Mouse (Mus musculus) G1E (cell line): ENCODE results near the gene Slc25a14. TPM values are rescaled to one million over a fixed set of nuclear protein-coding genes. Genes with fewer than 3 reads are reported as not detected.

Experiments
- ATAC-seq: 2 replicates; pipeline ENCODE4 v1.8.0; 2016; ENCODE audit warnings: mild to moderate bottlenecking; ENCODE audit not compliant: insufficient number of reproducible peaks, poor library complexity, low FRiP score, severe bottlenecking; ENCODE audit errors: extremely low read depth
- DNase-seq: peaks from one replicate; pipeline ENCODE4 v3.0.0; 2012; ENCODE audit warnings: low spot score
- H3K27me3 ChIP-seq: 2 replicates; pipeline ENCODE4 v1.6.1; 2012; ENCODE audit warnings: mild to moderate bottlenecking, low read length, inconsistent platforms; ENCODE audit not compliant: insufficient read depth
- H3K36me3 ChIP-seq: replicated peaks from 2 replicates; pipeline ENCODE3; 2012; ENCODE audit warnings: mild to moderate bottlenecking, inconsistent platforms
- H3K4me1 ChIP-seq: 2 replicates; pipeline ENCODE4 v1.6.1; 2012; ENCODE audit warnings: low read depth, low read length, inconsistent platforms, mixed read lengths; ENCODE audit not compliant: insufficient read depth
- H3K4me3 ChIP-seq: 2 replicates; pipeline ENCODE4 v1.5.1; 2012; ENCODE audit warnings: low read depth, mild to moderate bottlenecking, inconsistent platforms, low read length, moderate library complexity, mixed read lengths
- H3K9me3 ChIP-seq: replicated peaks from 2 replicates; pipeline ENCODE4 v1.6.1; 2012; ENCODE audit warnings: inconsistent platforms
- CTCF ChIP-seq: IDR thresholded peaks from 2 replicates; pipeline ENCODE4 v1.5.1; 2012; ENCODE audit warnings: low read depth, low read length, inconsistent platforms, mixed read lengths
- GATA1 ChIP-seq: IDR thresholded peaks from 2 replicates; pipeline ENCODE4 v1.6.1; 2012; ENCODE audit warnings: borderline replicate concordance, low read length, inconsistent platforms, mixed read lengths
- GATA2 ChIP-seq: IDR thresholded peaks from 2 replicates; pipeline ENCODE4 v1.6.1; 2012; ENCODE audit warnings: low read depth, low read length, inconsistent platforms, borderline replicate concordance
- POLR2AphosphoS5 ChIP-seq: IDR thresholded peaks from 2 replicates; pipeline ENCODE4 v1.6.1; 2012; ENCODE audit warnings: low read depth, low read length, inconsistent platforms; ENCODE audit not compliant: insufficient replicate concordance
- TAL1 ChIP-seq: conservative IDR thresholded peaks from 2 replicates; pipeline ENCODE4 v1.6.1; 2012; ENCODE audit warnings: low read depth, low read length, inconsistent platforms, mixed read lengths
- polyA plus RNA-seq: library from polyadenylated mRNA; stranded (reverse); fragments of >175 nt; gene quantifications from 2 replicates; pipeline ENCODE4 v1.2.3, GENCODE M21; 2012
- total RNA-seq, 2 experiments: library from RNA; stranded (forward) in 1 of 2; stranded (reverse) in 1 of 2; fragments of 200-1000 nt in 1 of 2; fragments of >200 nt in 1 of 2; fragmentation: Nextera tagmentation in 1 of 2; gene quantifications; 2 replicates each; pipeline ENCODE4 v1.2.3; 2014 to 2017

Gene Slc25a14
- total and polyA plus RNA-seq, 3 experiments, result 0.29 to 17.0 (median 5.1) TPM

GRCm38 (mm10) chrX:48669588-48669987, 46.4 kb downstream of the Slc25a14 start:
- Histone ChIP-seq H3K9me3 (no peaks in the 10 kb centered on the region), H3K36me3 (no peaks in the 10 kb centered on the region), H3K4me3 (no peak overlapping the region), H3K27me3 (no peaks in the 10 kb centered on the region), H3K4me1 (no peaks in the 10 kb centered on the region)
- no peak for ATAC-seq
- no peak for DNase-seq
- TF ChIP-seq CTCF, result no peak
- TF ChIP-seq GATA2, result no peak
- no peak for TF ChIP-seq GATA1
- TF ChIP-seq POLR2AphosphoS5, result no peak
- no peak for TF ChIP-seq TAL1

- no peak for ATAC-seq
- no peaks in the 10 kb centered on the region for H3K9me3 ChIP-seq
- no peak for DNase-seq
- H3K36me3 ChIP-seq, result no peaks in the 10 kb centered on the region
- H3K4me1 ChIP-seq, result no peaks in the 10 kb centered on the region
- TF ChIP-seq POLR2AphosphoS5, result no peak
- no peak for TF ChIP-seq TAL1
- no peak for TF ChIP-seq GATA1
- no peak for TF ChIP-seq CTCF
- no peak for TF ChIP-seq GATA2
- H3K4me3 ChIP-seq, result no peak overlapping the region
- H3K27me3 ChIP-seq, result no peaks in the 10 kb centered on the region
Observed at GRCm38 (mm10) chrX:48671714-48672113, 48.5 kb downstream of the Slc25a14 start.

GRCm38 (mm10) chrX:48674171-48674570, 51.0 kb downstream of the Slc25a14 start, which contains the start of gene Gpr119:
Gpr119 (minus strand) TSS chrX:48674478.
- no peak for ATAC-seq
- no peaks in the 10 kb centered on the region for H3K4me1 ChIP-seq
- no peak for DNase-seq
- TF ChIP-seq POLR2AphosphoS5, result no peak
- TF ChIP-seq CTCF, result no peak
- TF ChIP-seq TAL1, result no peak
- no peak for TF ChIP-seq GATA2
- no peak for TF ChIP-seq GATA1
- H3K9me3 ChIP-seq, result no peaks in the 10 kb centered on the region
- H3K27me3 ChIP-seq, result no peaks in the 10 kb centered on the region
- H3K4me3 ChIP-seq, result no peak within 1 kb of the TSS
- H3K36me3 ChIP-seq, result no peaks in the 10 kb centered on the region

DNA sequence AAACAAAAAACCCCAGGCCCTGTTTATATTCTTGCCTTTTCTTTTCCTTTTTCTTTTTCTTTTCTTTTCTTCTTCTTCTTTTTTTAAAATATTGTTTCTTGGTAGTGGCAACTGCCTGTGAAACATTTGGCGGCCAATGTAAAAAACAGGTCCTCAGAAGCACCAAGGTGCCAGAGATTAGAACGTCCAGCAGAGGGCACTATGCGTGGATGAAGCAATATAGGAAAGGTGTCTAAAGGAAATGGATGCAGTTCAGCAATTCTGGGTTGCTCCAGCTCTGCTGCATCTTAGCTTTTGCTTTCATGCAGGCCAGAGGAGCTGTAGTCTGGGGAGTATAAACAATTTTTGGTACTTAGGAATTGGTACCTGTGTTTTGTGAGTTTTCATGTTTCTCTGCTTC, 60.2 kb downstream of the Slc25a14 start:
- Histone ChIP-seq H3K4me3 (no peak overlapping the region), H3K4me1 (no peaks in the 10 kb centered on the region), H3K36me3 (no peaks in the 10 kb centered on the region), H3K9me3 (no peaks in the 10 kb centered on the region), H3K27me3 (no peaks in the 10 kb centered on the region)
- ATAC-seq, result no peak
- TF ChIP-seq GATA1, result no peak
- peak; percentile 14; the same call in 1 of the 2 replicates for TF ChIP-seq CTCF
- no peak for DNase-seq

- DNase-seq (no peak), ATAC-seq (no peak)
- Histone ChIP-seq H3K27me3 (no peaks in the 10 kb centered on the region), H3K36me3 (no peaks in the 10 kb centered on the region), H3K4me1 (no peaks in the 10 kb centered on the region), H3K9me3 (no peaks in the 10 kb centered on the region), H3K4me3 (no peak overlapping the region)
- TF ChIP-seq GATA1, result no peak
- no peak for TF ChIP-seq GATA2
- no peak for TF ChIP-seq CTCF
- no peak for TF ChIP-seq POLR2AphosphoS5
- TF ChIP-seq TAL1, result no peak
Observed at GRCm38 (mm10) chrX:48683857-48684256, 60.6 kb downstream of the Slc25a14 start.

DNA sequence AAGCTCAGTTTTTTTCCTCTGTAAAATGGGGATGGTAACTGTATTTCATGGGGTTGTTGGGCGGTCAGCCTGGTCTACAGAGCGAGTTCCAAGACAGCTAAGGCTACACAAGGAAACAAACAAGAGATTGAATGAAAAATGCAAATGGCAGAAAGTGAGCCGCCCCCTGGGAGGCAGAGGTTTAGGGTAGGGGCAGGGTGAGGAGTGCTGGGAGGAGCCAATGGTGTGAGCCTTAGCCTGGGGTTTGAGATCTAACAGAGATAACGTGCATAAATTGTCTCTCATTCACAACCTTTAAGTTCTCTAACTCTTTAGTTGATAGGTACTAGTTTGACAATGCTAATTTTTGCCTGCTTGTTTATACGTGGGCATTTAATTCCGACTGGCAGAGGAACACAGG, 71.2 kb downstream of the Slc25a14 start:
- Histone ChIP-seq H3K9me3 (no peaks in the 10 kb centered on the region), H3K36me3 (peaks cover 19% of the 10 kb centered on the region), H3K4me1 (peaks cover 13% of the 10 kb centered on the region), H3K27me3 (no peaks in the 10 kb centered on the region), H3K4me3 (peak overlapping the region; percentile 76; the same call in 1 of the 2 replicates)
- TF ChIP-seq CTCF (no peak), POLR2AphosphoS5 (no peak), TAL1 (no peak), GATA2 (no peak), GATA1 (no peak)
- DNase-seq, result peak; percentile 16
- peak; percentile 56 for ATAC-seq

GRCm38 (mm10) chrX:48694864-48695371, 71.7 kb downstream of the Slc25a14 start, which contains the start of gene Rbmx2:
Rbmx2 (plus strand) TSS chrX:48695004.
- peaks cover 19% of the 10 kb centered on the region for H3K36me3 ChIP-seq

More at GRCm38 (mm10) chrX:48694864-48695371, 71.7 kb downstream of the Slc25a14 start, which contains the start of gene Rbmx2:
- DNase-seq (peak; percentile 73), ATAC-seq (peak; percentile 73)
- H3K9me3 ChIP-seq, result no peaks in the 10 kb centered on the region
- peak within 1 kb of the TSS; percentile 76 for H3K4me3 ChIP-seq
- TF ChIP-seq POLR2AphosphoS5 (no peak), TAL1 (no peak), GATA2 (no peak), GATA1 (no peak), CTCF (no peak)
- no peaks in the 10 kb centered on the region for H3K27me3 ChIP-seq
- peaks cover 13% of the 10 kb centered on the region for H3K4me1 ChIP-seq
